Mouse (Mus musculus) myocyte (in vitro differentiated cells): ENCODE data around the gene Fgfr1op2. TPM values are rescaled to one million over a fixed set of nuclear protein-coding genes. Genes with fewer than 3 reads are reported as not detected.

Experiments
- H3K27me3 ChIP-seq: one replicate; pipeline ENCODE4 v1.6.1; 2011; ENCODE audit not compliant: control insufficient read depth, insufficient read depth, insufficient read length
- H3K36me3 ChIP-seq: one replicate; pipeline ENCODE4 v1.6.1; 2011; ENCODE audit not compliant: control insufficient read depth, insufficient read depth
- H3K4me2 ChIP-seq: one replicate; pipeline ENCODE4 v1.6.1; 2011; ENCODE audit warnings: low read depth, control low read depth
- H3K4me3 ChIP-seq: one replicate; pipeline ENCODE4 v1.5.1; 2011; ENCODE audit warnings: mild to moderate bottlenecking, control low read depth, moderate library complexity
- H3K79me2 ChIP-seq: one replicate; pipeline ENCODE4 v1.6.1; 2011; ENCODE audit not compliant: control insufficient read depth, insufficient read depth
- H3ac ChIP-seq: one replicate; pipeline ENCODE4 v1.6.1; 2011; ENCODE audit not compliant: control insufficient read depth, insufficient read length
- CEBPB ChIP-seq: IDR thresholded peaks from 2 replicates; pipeline ENCODE4 v1.6.1; 2011; ENCODE audit warnings: mild to moderate bottlenecking, moderate library complexity; ENCODE audit not compliant: poor library complexity, insufficient read depth, severe bottlenecking
- E2F4 ChIP-seq: IDR thresholded peaks from one replicate; pipeline ENCODE4 v1.6.1; 2011; ENCODE audit warnings: mild to moderate bottlenecking, control low read depth, moderate library complexity; ENCODE audit not compliant: insufficient read depth
- MAX ChIP-seq: IDR thresholded peaks from one replicate; pipeline ENCODE4 v1.6.1; 2011; ENCODE audit warnings: low read depth, mild to moderate bottlenecking, control low read depth
- MYOD1 ChIP-seq, 3 experiments: IDR thresholded peaks; one replicate each; pipeline ENCODE4 v1.6.1; 2011; ENCODE audit warnings: control low read depth in 2 of 3, low read depth in 2 of 3, mild to moderate bottlenecking in 2 of 3, moderate library complexity in 1 of 3; ENCODE audit not compliant: insufficient read length in 2 of 3, control insufficient read depth in 1 of 3
- MYOG ChIP-seq, 3 experiments: IDR thresholded peaks; one replicate each; pipeline ENCODE4 v1.6.1; 2011; ENCODE audit warnings: control low read depth in 2 of 3, low read depth in 2 of 3, mild to moderate bottlenecking in 2 of 3; ENCODE audit not compliant: insufficient read length in 2 of 3, control insufficient read depth in 1 of 3, insufficient read depth in 1 of 3
- POLR2A ChIP-seq: IDR thresholded peaks from one replicate; pipeline ENCODE4 v1.6.1; 2011; ENCODE audit warnings: low read depth, mild to moderate bottlenecking, control low read depth, moderate library complexity; ENCODE audit not compliant: insufficient read length
- POLR2AphosphoS2 ChIP-seq: IDR thresholded peaks from one replicate; pipeline ENCODE4 v1.6.1; 2011; ENCODE audit warnings: low read depth, control low read depth; ENCODE audit not compliant: insufficient read length
- REST ChIP-seq: IDR thresholded peaks from one replicate; pipeline ENCODE4 v1.6.1; 2011; ENCODE audit warnings: mild to moderate bottlenecking, control low read depth, moderate library complexity; ENCODE audit not compliant: insufficient read depth, insufficient read length
- SRF ChIP-seq: IDR thresholded peaks from one replicate; pipeline ENCODE4 v1.6.1; 2011; ENCODE audit warnings: low read depth; ENCODE audit not compliant: control insufficient read depth, insufficient read length
- TCF12 ChIP-seq: IDR thresholded peaks from one replicate; pipeline ENCODE4 v1.6.1; 2011; ENCODE audit warnings: mild to moderate bottlenecking, control low read depth; ENCODE audit not compliant: poor library complexity, insufficient read depth, severe bottlenecking
- TCF3 ChIP-seq: IDR thresholded peaks from one replicate; pipeline ENCODE4 v1.6.1; 2011; ENCODE audit warnings: low read depth, control low read depth; ENCODE audit not compliant: insufficient read length
- USF1 ChIP-seq: IDR thresholded peaks from one replicate; pipeline ENCODE4 v1.6.1; 2011; ENCODE audit warnings: low read depth, mild to moderate bottlenecking, control low read depth, moderate library complexity
- polyA plus RNA-seq: library from polyadenylated mRNA; unstranded; fragments of >200 nt; fragmentation: generic; extraction: Trizol; gene quantifications from one replicate; pipeline ENCODE4 v1.2.1, GENCODE M21; 2012; ENCODE audit warnings: missing spikeins

Fgfr1op2 gene
- polyA plus RNA-seq, 1 experiment: 54.4 TPM

DNA sequence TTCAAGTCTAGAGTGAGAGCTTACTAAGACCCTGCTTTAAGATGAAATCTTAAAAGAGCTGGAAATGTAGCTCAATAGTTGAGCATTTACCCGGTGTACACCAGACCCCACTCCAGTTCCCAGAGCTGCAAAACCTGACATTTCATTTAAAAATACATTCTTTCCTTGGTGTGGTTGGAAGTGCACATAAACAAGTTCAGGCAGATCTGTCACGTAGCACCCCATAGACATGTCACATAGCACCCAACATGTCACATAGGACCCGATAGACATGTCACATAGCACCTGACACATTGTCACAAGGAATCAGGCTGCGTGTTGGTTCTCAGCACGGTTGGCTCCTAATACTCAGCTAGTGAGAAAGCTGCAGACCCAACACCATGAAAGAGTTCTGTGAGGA, 41.5 kb upstream of the Fgfr1op2 start:
- no peak overlapping the region for H3K4me3 ChIP-seq
- no peak overlapping the region for H3ac ChIP-seq

DNA sequence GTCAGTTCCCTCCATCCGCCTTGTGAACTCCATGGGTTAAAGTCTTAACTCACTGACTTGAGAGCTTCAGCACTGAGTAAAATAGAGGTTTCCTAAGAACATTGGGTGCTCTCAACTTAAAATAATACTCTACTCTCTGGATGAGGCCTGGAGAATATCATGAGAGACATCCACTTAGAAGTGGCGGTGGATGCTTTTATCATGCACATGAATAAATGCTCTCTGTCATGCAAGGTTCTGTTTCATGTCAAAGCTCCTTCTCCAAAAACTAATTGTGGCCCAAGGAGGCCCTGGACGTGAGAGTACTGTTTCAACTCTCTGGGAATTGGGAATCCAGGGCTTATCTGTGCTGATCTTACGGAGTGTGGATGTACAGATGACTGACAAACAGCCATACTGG, 39.9 kb upstream of the Fgfr1op2 start:
- H3K27me3 ChIP-seq: no peaks in the 10 kb centered on the region
- H3ac ChIP-seq: no peak overlapping the region
- H3K36me3 ChIP-seq: no peaks in the 10 kb centered on the region
- H3K4me2 ChIP-seq: no peak overlapping the region
- no peak overlapping the region for H3K4me3 ChIP-seq
- TF ChIP-seq MYOG (IDR thresholded peaks at IDR 0.05; ENCODE audit: control insufficient read depth in 1 of 3, insufficient read depth in 1 of 3, insufficient read length in 2 of 3, low read depth in 2 of 3) (no peak), CEBPB (no peak), E2F4 (no peak), MYOD1 (IDR thresholded peaks at IDR 0.05; ENCODE audit: control insufficient read depth in 1 of 3, insufficient read length in 2 of 3, low read depth in 2 of 3) (no peak), USF1 (no peak), POLR2AphosphoS2 (no peak), TCF3 (no peak), REST (no peak), MAX (no peak), POLR2A (no peak), TCF12 (no peak), SRF (no peak)
- H3K79me2 ChIP-seq: no peaks in the 10 kb centered on the region

More for the DNA sequence above, 41.5 kb upstream of the Fgfr1op2 start:
- no peaks in the 10 kb centered on the region for H3K79me2 ChIP-seq
- H3K36me3 ChIP-seq: no peaks in the 10 kb centered on the region
- no peaks in the 10 kb centered on the region for H3K27me3 ChIP-seq
- TF ChIP-seq USF1 (no peak), CEBPB (no peak), POLR2A (no peak), REST (no peak), MYOD1 (IDR thresholded peaks at IDR 0.05; ENCODE audit: control insufficient read depth in 1 of 3, insufficient read length in 2 of 3, low read depth in 2 of 3) (no peak), TCF12 (no peak), POLR2AphosphoS2 (no peak), SRF (no peak), E2F4 (no peak), MYOG (IDR thresholded peaks at IDR 0.05; ENCODE audit: control insufficient read depth in 1 of 3, insufficient read depth in 1 of 3, insufficient read length in 2 of 3, low read depth in 2 of 3) (no peak), MAX (no peak)
- no peak overlapping the region for H3K4me2 ChIP-seq

DNA sequence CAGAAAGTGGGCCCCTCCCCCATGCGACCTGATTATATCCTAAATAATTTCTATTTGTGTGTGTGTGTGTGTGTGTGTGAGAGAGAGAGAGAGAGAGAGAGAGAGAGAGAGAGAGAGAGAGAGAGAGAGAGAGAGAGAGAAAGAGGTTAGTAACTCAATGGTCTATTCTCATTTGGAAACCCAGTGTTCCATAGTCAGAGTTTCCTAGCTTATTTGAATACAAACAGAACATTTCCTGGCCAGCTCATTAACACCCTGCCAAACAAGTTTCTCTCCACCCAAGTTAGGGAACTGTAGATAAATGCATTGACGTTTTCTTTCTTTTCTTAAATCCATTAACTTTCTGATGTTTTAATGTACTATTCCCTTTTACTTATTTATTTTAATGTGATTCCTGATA, 38.9 kb upstream of the Fgfr1op2 start:
- H3ac ChIP-seq: no peak overlapping the region
- H3K79me2 ChIP-seq: no peaks in the 10 kb centered on the region
- TF ChIP-seq MYOD1 (IDR thresholded peaks at IDR 0.05; ENCODE audit: control insufficient read depth in 1 of 3, insufficient read length in 2 of 3, low read depth in 2 of 3): no peak
- no peak for TF ChIP-seq CEBPB
- TF ChIP-seq POLR2A: no peak
- no peak for TF ChIP-seq E2F4
- no peak for TF ChIP-seq TCF3
- no peak for TF ChIP-seq TCF12
- TF ChIP-seq MAX: no peak
- no peak for TF ChIP-seq REST
- TF ChIP-seq MYOG (IDR thresholded peaks at IDR 0.05; ENCODE audit: control insufficient read depth in 1 of 3, insufficient read depth in 1 of 3, insufficient read length in 2 of 3, low read depth in 2 of 3): no peak
- no peak for TF ChIP-seq SRF
- no peaks in the 10 kb centered on the region for H3K27me3 ChIP-seq
- no peaks in the 10 kb centered on the region for H3K36me3 ChIP-seq
- H3K4me3 ChIP-seq: no peak overlapping the region
- H3K4me2 ChIP-seq: no peak overlapping the region

DNA sequence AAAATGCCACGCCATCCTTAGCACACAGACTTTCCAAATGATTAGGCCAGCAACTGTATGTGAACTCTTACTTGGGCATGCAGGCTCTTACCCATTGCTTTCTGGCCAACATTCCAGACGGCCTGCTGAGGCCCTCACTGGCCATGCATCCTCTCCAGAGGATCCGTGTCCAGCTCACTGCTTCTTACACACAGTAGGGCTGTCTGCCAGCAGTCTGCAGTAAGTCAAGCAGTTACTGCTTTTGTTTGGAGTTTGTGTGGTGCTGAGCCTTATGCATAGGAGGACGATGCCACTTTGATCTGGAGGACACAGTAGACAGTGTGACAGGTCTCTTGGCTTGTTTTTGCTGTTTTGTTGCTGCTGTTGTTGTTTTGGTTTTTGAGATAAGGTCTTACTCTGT, 38.3 kb upstream of the Fgfr1op2 start:
- H3K36me3 ChIP-seq: no peaks in the 10 kb centered on the region
- H3K27me3 ChIP-seq: no peaks in the 10 kb centered on the region
- no peak overlapping the region for H3ac ChIP-seq
- no peak for TF ChIP-seq TCF3
- no peak for TF ChIP-seq POLR2AphosphoS2
- TF ChIP-seq USF1: no peak
- no peak for TF ChIP-seq POLR2A
- TF ChIP-seq TCF12: no peak
- TF ChIP-seq MYOG (IDR thresholded peaks at IDR 0.05; ENCODE audit: control insufficient read depth in 1 of 3, insufficient read depth in 1 of 3, insufficient read length in 2 of 3, low read depth in 2 of 3): no peak
- no peak for TF ChIP-seq MAX
- TF ChIP-seq CEBPB: no peak
- no peak for TF ChIP-seq REST
- TF ChIP-seq E2F4: no peak
- no peaks in the 10 kb centered on the region for H3K79me2 ChIP-seq
- no peak overlapping the region for H3K4me3 ChIP-seq
- H3K4me2 ChIP-seq: no peak overlapping the region

DNA sequence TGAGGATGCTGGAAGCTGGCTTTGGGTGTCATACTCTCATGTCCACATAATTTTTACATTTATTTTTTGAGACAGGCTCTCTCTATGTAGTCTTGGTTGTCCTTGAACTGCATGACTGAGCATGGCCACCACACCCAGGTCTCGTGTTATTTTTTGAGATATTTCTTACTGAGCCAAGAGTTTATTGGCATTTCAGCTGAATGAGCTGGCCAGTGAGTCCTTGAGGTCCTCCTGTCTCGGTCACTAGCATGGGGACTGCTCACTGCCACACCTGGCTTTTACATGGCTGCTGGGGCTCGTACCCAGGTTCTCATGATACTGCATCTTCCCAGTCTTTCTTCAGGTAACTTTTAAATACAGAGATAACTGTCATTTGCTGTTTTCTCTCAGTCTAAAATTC, 36.6 kb upstream of the Fgfr1op2 start:
- no peak overlapping the region for H3K4me2 ChIP-seq
- no peaks in the 10 kb centered on the region for H3K27me3 ChIP-seq
- no peak overlapping the region for H3ac ChIP-seq
- no peaks in the 10 kb centered on the region for H3K79me2 ChIP-seq
- no peaks in the 10 kb centered on the region for H3K36me3 ChIP-seq
- no peak overlapping the region for H3K4me3 ChIP-seq
- TF ChIP-seq USF1: no peak
